Mouse (Mus musculus) adrenal gland (tissue): ENCODE measurements around the gene Gab1.

Experiments
- intact Hi-C: fragments of 180-260 bp; cut with DNase I; formaldehyde crosslinking; loops from one replicate; pipeline ENCODE4 v1.15.1; 2025

Gab1 gene

GRCm38 (mm10) chr8:80814087-80814791 lies 66.1 kb downstream of the Gab1 start:
- intact Hi-C loops = loop anchor here (5.0 kb wide), 2 partner anchors 42 to 63 kb away; no protein-coding TSS in a partner anchor

DNA sequence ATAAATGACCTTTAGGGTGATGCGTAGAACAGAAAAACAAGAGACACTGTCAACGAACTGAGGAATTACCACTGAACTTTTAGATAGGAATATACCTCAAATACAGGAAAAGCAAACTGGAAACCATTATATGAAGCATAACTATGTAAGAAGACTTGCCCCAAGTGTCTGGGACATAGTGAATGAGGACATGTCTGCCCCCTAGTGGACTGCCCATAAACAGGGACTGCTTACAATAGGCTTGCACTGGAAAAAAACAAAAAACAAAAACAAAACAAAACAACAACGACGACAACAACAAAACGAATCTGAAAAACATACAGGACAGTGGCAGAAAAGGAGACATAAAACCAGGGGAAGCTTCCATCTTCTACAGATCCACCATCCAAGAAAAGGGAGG lies 66.9 kb downstream of the Gab1 start:
- intact Hi-C loops = loop anchor here (5.0 kb wide), 2 partner anchors 41 to 64 kb away; no protein-coding TSS in a partner anchor

GRCm38 (mm10) chr8:80811591-80811991 lies 68.7 kb downstream of the Gab1 start:
- intact Hi-C loops = loop anchor here (5.0 kb wide), 2 partner anchors 39 to 66 kb away; no protein-coding TSS in a partner anchor

GRCm38 (mm10) chr8:80810916-80811315 lies 69.4 kb downstream of the Gab1 start:
- intact Hi-C loops = loop anchor here (5.0 kb wide), 2 partner anchors 39 to 66 kb away; no protein-coding TSS in a partner anchor

DNA sequence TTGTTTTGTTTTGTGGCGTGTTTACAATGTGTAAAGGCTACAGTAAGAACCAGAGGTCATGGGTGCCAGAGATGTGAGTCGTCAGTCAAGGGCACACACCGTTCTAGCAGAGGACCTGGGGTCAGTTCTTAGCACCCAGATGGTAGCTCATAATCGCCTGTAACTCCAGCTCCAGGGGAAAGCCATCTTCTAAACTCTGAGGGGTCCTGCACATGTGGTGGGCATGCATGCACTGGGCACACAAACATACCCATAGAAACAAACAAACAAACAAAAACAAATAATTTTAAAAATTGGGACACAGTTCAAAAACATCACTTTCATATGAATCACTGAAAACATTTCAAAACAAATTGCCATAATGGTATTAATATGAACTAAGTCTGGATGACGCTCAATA lies 69.9 kb downstream of the Gab1 start:
- intact Hi-C loops = loop anchor here (5.0 kb wide), 2 partner anchors 38 to 67 kb away; no protein-coding TSS in a partner anchor

DNA sequence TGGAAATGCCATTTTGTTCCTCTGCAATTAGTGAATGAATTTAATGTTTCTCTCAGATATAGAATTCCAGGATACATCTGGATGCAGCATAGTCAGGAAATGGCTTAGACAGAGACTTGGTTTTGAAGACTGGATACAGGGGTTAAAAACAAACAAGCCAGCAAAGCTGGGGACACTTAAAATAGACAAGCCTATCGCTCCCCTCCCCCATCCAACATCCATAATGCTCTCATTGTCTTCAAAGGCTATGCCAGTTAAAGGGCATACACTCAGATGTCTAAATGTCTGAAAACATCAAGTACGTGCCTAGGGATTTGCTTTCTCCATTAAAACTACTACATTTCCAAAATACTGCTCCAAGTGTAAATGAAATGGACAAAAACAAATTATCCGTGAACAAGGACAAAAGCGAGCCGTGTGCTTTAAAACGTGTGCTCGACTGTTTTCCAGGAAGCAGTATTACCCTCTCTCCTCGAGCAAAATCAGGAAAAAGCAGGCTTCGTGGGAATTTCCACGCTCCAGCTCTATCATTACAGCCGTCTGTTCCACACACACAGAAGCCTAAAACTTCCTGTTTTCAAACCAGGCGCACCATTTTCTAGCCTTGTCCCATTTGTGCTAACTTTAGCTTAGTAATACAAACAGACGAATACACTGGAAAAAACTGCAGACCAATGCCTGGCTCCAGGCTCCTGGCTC lies 72.4 kb downstream of the Gab1 start:
- intact Hi-C loops = no loop called here

- intact Hi-C loops = no loop called here
These were observed 76.2 kb downstream of the Gab1 start for GRCm38 (mm10) chr8:80804066-80804619.

DNA sequence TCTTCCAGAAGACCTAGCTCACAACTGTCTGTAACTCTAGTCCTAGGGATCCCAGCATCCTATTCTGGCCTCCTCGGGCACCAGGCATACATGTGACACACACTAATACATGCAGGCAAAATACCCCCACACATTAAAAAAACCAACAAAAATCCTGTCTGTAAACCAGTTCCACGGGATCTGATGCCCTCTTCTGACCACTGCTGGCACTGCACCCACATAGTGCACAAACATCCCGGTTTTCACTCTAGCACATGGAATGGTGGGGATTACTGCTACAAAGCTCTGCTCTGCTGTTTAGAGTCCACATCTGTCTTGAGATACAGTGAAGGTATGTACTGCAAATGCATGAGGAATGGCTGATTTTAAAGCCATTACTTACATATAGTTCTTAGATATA lies 81.5 kb downstream of the Gab1 start:
- intact Hi-C loops = no loop called here

GRCm38 (mm10) chr8:80798198-80798777 lies 82.0 kb downstream of the Gab1 start:
- intact Hi-C loops = no loop called here

GRCm38 (mm10) chr8:80796070-80796469 lies 84.2 kb downstream of the Gab1 start:
- intact Hi-C loops = no loop called here

GRCm38 (mm10) chr8:80794585-80795509 lies 85.5 kb downstream of the Gab1 start:
- intact Hi-C loops = no loop called here

GRCm38 (mm10) chr8:80793791-80794515 lies 86.4 kb downstream of the Gab1 start:
- intact Hi-C loops = no loop called here

DNA sequence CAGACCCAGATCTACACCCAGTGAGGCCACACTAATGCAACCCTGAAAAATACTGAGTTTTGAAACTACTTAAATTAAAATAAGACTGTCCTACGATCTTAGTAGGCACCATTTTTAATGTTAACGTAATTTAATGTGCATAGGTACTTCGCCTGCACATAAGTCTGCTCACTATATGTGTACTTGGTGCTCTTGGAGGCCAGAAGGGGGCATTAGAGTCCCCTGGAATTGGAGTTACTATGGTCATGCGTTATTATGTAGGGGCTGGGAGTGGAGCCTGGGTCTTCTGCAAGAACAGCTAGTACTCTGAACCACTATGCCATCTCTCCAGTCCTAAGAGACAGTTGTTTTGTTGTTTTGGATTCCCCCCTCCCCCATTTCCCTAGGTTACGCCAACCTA lies 88.1 kb downstream of the Gab1 start:
- intact Hi-C loops = no loop called here

- intact Hi-C loops = no loop called here
These were observed 91.0 kb downstream of the Gab1 start for GRCm38 (mm10) chr8:80789324-80789723.

- intact Hi-C loops = no loop called here
These were observed 95.8 kb downstream of the Gab1 start for GRCm38 (mm10) chr8:80784559-80784958.

DNA sequence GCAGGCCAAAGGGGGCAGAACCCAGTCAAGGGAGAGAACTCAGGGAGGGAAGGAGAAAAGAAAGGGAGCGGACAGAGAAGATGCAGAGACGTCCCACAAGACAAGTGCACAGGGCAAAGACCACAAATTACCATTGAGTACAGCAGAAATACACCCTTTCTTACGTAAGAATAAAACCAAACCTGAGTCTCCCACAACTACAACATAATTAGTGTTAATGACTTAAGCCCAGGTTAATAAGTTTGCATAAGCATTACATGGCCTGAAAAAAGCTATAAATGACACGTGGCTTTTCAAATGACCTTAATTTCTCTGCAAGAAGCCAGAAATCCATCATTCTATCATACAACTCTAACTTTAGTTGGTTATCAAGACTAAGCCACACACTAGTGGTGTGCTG lies 97.0 kb downstream of the Gab1 start:
- intact Hi-C loops = no loop called here

- intact Hi-C loops = no loop called here
These were observed 99.0 kb downstream of the Gab1 start for GRCm38 (mm10) chr8:80781338-80781737.

DNA sequence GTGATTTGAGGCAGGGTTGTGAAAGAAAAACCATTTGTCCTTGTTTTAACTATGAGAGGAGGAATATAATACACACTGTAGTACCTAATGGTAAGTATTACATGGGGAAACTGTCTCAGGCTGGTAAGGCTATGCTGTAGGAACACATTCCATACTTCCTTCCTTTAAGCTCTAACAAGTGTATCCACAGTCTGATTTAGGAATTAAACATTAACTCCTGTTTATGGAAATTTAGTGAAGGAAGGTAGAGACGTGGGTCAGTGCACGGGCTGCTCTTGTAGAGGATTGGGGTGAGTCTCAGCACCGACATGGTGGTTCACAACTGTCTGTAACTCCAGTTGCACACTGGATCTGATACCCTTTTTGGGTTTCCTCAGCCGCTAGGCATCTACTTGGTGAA lies 100.0 kb downstream of the Gab1 start:
- intact Hi-C loops = no loop called here

DNA sequence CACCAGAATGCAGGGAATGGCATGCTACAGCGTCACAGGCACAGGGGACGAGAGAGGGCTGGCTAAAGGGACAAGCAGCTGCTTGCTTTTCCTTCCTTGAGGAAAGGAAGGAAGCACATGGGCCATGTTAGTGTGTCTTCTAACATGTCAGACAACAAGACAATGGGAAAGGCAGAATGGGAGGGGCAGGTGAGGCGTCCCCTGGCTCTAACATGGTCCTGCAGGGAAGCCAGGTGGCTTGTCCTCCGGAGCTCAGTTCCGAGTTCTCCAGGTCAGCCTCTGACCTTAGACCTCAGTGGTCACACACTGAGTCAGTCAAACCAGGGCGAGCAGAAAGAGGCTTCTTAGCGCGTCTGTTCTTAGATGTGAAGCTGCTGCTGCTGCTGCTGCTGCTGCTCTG lies 103.9 kb downstream of the Gab1 start:
- intact Hi-C loops = no loop called here
